Mouse (Mus musculus) liver, embryonic 14.5 days (tissue): ENCODE results near the gene 1700019N19Rik. TPM values are rescaled to one million over a fixed set of nuclear protein-coding genes. Genes with fewer than 3 reads are reported as not detected.

ENCODE experiments used
- ATAC-seq: fragments of 200-750 bp; cut with Nextera tagmentation; 2 replicates; pipeline ENCODE4 v1.8.0; 2017; ENCODE audit warnings: moderate number of reproducible peaks, mild to moderate bottlenecking, moderate library complexity; ENCODE audit not compliant: insufficient read depth
- DNase-seq, 3 experiments: peaks; one replicate each; pipeline ENCODE4 v3.0.0-alpha.2; 2012 to 2013; ENCODE audit warnings: low read depth in 3 of 3, low spot score in 3 of 3
- H3K27ac ChIP-seq: fragments of 300-500 bp; sonication (generic); 2 replicates; pipeline ENCODE4 v1.5.1; 2014; ENCODE audit warnings: moderate library complexity, mild to moderate bottlenecking, control low read depth, inconsistent platforms
- H3K27me3 ChIP-seq: fragments of 300-500 bp; sonication (generic); 2 replicates; pipeline ENCODE4 v1.6.1; 2014; ENCODE audit warnings: mild to moderate bottlenecking, low read length, moderate library complexity; ENCODE audit not compliant: control insufficient read depth, insufficient read depth
- H3K36me3 ChIP-seq: fragments of 300-500 bp; sonication (generic); replicated peaks from 2 replicates; pipeline ENCODE4 v1.6.1; 2014; ENCODE audit warnings: low read depth; ENCODE audit not compliant: control insufficient read depth, insufficient read depth
- H3K4me1 ChIP-seq, 2 experiments: fragments of 200-500 bp in 1 of 2; fragments of 300-500 bp in 1 of 2; sonication (generic) in 1 of 2; replicated peaks; 2 replicates each; pipeline ENCODE4 v1.6.1; 2012 to 2014; ENCODE audit warnings: antibody characterized with exemption in 1 of 2, inconsistent platforms in 1 of 2, low read length in 1 of 2; ENCODE audit not compliant: control insufficient read depth in 2 of 2, insufficient read depth in 2 of 2
- H3K4me2 ChIP-seq: fragments of 300-500 bp; sonication (generic); 2 replicates; pipeline ENCODE4 v1.6.1; 2014; ENCODE audit warnings: low read depth, mild to moderate bottlenecking, control low read depth, moderate library complexity
- H3K4me3 ChIP-seq, 2 experiments: fragments of 200-500 bp in 1 of 2; fragments of 300-500 bp in 1 of 2; sonication (generic) in 1 of 2; 2 replicates each; pipeline ENCODE4 v1.5.1; 2012 to 2014; ENCODE audit warnings: low read depth in 2 of 2, low read length in 2 of 2, mild to moderate bottlenecking in 2 of 2, control low read depth in 1 of 2, inconsistent platforms in 1 of 2, moderate library complexity in 1 of 2; ENCODE audit not compliant: insufficient read depth in 1 of 2
- H3K9ac ChIP-seq: fragments of 300-500 bp; sonication (generic); replicated peaks from 2 replicates; pipeline ENCODE4 v1.6.1; 2014; ENCODE audit warnings: mild to moderate bottlenecking, control low read depth, moderate library complexity
- H3K9me3 ChIP-seq: fragments of 300-500 bp; sonication (generic); 2 replicates; pipeline ENCODE4 v1.6.1; 2016; ENCODE audit warnings: low read length, mixed read lengths; ENCODE audit not compliant: control insufficient read depth
- CTCF ChIP-seq: IDR thresholded peaks from 2 replicates; pipeline ENCODE4 v1.5.1; 2016; ENCODE audit warnings: antibody characterized with exemption, low read depth, control low read depth
- EP300 ChIP-seq: IDR thresholded peaks from 2 replicates; pipeline ENCODE4 v1.6.1; 2016; ENCODE audit warnings: antibody characterized with exemption, low read depth
- WGBS: fragments of 180-500 bp; shearing (Covaris S2); extraction: QIAGEN DNeasy Blood & Tissue Kit; methylation state at CpG from one replicate; pipeline ENCODE4 v1.1.7; 2014; ENCODE audit not compliant: insufficient replicate concordance; 5-methylcytosine and 5-hydroxymethylcytosine counted together
- polyA plus RNA-seq, 2 experiments: library from polyadenylated mRNA; depleted of rRNA in 1 of 2; stranded (reverse) in 1 of 2; unstranded in 1 of 2; fragments of >200 nt; fragmentation: Nextera tagmentation in 1 of 2; extraction: Ambion mirVana in 1 of 2; gene quantifications; 2 replicates each; pipeline versions ENCODE4 v1.2.1 to v1.2.3; 2012 to 2014

Gene 1700019N19Rik
- polyA plus RNA-seq, 2 experiments, result not detected

DNA sequence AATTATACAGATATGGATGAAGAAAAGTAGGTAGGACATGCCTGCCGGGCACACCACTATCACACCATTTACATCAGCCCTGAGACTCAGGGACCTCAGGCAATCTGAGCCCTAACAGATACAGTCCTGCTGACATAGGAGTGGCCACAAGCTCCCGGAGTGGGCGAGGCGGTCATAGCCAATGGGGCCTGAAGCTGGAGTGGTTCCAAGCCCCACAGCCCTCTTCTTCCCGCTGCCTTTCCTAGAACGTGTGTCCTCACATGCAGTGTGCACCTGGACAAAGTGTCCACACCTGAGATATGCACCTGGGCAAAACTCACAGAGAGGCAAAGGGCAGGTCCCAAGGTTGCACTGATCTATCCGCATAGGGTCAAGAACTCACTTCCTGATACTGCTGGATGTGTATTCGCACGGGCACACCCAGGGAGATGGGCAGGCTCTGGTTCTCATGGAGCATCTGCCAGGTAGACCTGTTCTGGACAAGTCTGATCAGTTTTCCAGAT lies 46.7 kb downstream of the 1700019N19Rik start:
- H3K9ac ChIP-seq, result no peak overlapping the region
- no peak overlapping the region for H3K4me3 ChIP-seq
- no peak for TF ChIP-seq CTCF
- no peaks in the 10 kb centered on the region for H3K27me3 ChIP-seq
- no peaks in the 10 kb centered on the region for H3K4me1 ChIP-seq
- H3K4me2 ChIP-seq, result no peak overlapping the region
- ATAC-seq, result no peak
- 62% methylated on average over 9 of the region's 9 CpGs for WGBS
- no peaks in the 10 kb centered on the region for H3K36me3 ChIP-seq
- H3K9me3 ChIP-seq, result no peaks in the 10 kb centered on the region
- no peak for DNase-seq
- no peak overlapping the region for H3K27ac ChIP-seq

DNA sequence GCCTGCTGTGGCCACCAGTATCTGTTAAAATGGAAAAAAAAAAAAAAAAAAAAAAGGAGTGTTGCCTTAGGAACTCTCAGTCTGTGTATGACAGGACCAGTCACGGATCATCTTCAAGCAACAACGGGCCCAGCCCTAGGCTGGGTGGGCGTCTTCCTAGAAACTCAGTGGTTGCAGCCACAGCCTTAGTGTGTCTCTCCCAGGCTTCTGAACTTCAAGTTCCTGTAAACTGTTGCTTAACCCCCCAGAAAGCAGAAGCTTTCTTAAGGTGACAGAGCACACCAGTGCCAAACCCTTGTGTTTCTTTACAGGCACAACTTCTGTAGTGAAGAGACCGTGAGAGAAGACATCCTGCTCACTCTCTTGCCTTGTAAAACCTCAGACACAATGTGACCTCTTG lies 50.5 kb downstream of the 1700019N19Rik start:
- Histone ChIP-seq H3K36me3 (no peaks in the 10 kb centered on the region), H3K4me1 (no peaks in the 10 kb centered on the region), H3K9ac (no peak overlapping the region), H3K4me2 (no peak overlapping the region), H3K9me3 (no peaks in the 10 kb centered on the region), H3K4me3 (no peak overlapping the region), H3K27ac (no peak overlapping the region), H3K27me3 (no peaks in the 10 kb centered on the region)
- no peak for DNase-seq
- ATAC-seq, result no peak
- WGBS, result 15% methylated on average over 4 of the region's 4 CpGs
- TF ChIP-seq EP300 (no peak), CTCF (no peak)

DNA sequence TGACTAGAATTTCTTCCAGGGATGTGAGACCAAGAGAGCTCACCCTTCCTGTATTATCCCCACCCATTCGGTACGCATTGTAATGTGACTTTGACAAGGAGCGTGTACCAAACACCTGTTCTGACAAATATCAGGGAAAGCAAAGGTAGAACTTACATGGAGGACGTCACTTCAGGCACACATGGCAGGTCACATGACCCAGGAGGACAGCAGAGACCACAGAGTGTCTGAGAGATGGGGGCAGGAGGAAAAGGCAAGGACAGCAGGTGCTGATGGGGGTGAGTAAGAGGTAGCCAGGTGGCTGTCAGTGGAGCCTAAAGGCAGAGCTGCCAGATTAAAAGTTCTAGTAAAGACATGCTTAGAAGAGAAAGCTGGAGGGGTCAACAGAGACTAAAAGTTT lies 51.5 kb downstream of the 1700019N19Rik start:
- Histone ChIP-seq H3K4me2 (no peak overlapping the region), H3K36me3 (no peaks in the 10 kb centered on the region), H3K9me3 (no peaks in the 10 kb centered on the region), H3K4me3 (no peak overlapping the region), H3K9ac (no peak overlapping the region), H3K27ac (no peak overlapping the region), H3K4me1 (no peaks in the 10 kb centered on the region), H3K27me3 (no peaks in the 10 kb centered on the region)
- ATAC-seq, result no peak
- TF ChIP-seq CTCF, result no peak
- no peak for TF ChIP-seq EP300
- DNase-seq, result no peak
- WGBS, result 61% methylated on average over 4 of the region's 4 CpGs

DNA sequence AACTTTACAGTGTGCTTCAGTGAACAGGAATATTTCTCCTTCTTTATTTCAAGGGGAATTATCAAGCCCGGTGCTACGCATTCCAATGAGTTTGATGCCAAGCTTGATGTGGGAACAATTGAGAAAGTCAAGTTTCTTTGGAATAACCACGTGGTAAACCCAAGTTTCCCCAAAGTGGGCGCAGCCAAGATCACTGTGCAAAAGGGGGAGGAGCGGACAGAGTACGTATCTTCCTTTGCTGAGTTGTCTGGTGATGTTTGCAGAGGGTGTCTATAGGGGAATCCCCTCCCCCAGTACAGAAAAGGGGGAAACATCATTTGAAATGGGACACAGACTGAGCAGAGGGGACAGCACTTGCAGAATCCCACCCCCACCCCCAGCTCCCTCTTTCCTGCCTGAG lies 53.2 kb downstream of the 1700019N19Rik start:
- Histone ChIP-seq H3K9me3 (no peaks in the 10 kb centered on the region), H3K4me3 (no peak overlapping the region), H3K27me3 (no peaks in the 10 kb centered on the region), H3K27ac (no peak overlapping the region), H3K4me2 (no peak overlapping the region), H3K9ac (no peak overlapping the region), H3K36me3 (no peaks in the 10 kb centered on the region), H3K4me1 (no peaks in the 10 kb centered on the region)
- no peak for TF ChIP-seq CTCF
- TF ChIP-seq EP300, result no peak
- ATAC-seq, result no peak
- DNase-seq, result no peak
- WGBS, result 68% methylated on average over 6 of the region's 6 CpGs

DNA sequence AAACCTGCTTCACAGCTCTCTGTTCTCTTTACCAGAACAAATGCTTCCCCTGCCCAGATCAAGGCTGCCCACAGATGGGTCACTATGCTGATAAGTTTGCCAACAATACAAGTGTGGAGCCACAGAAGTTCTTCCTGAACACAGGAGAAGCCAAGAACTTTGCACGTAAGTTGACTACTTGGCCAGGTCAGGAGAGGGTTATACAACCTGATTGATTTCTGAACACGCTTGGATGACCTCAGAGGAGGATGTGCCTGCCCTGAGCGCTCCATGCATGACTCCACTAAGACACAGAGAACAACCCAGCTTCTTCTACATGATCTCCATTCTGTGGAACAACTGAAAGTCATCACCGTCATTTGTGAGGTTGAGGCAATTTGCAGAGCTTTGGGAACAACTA lies 56.1 kb downstream of the 1700019N19Rik start:
- Histone ChIP-seq H3K4me2 (no peak overlapping the region), H3K36me3 (no peaks in the 10 kb centered on the region), H3K9ac (no peak overlapping the region), H3K4me1 (no peaks in the 10 kb centered on the region), H3K27ac (no peak overlapping the region), H3K27me3 (no peaks in the 10 kb centered on the region), H3K4me3 (no peak overlapping the region), H3K9me3 (no peaks in the 10 kb centered on the region)
- no peak for DNase-seq
- ATAC-seq, result no peak
- 67% methylated on average over 4 of the region's 4 CpGs for WGBS
- TF ChIP-seq CTCF (no peak), EP300 (no peak)

Other genes starting within 250 kb of the 1700019N19Rik start
- not detected in 2 replicates for gene Pnlip, start 142.0 kb downstream of the 1700019N19Rik start, polyA plus RNA-seq (2012; rRNA removed)
- not detected in 2 replicates for gene Pnlip, start 142.0 kb downstream of the 1700019N19Rik start, polyA plus RNA-seq (2014; fragmentation: Nextera tagmentation; extraction: Ambion mirVana)
- gene Pnliprp1, start 65.6 kb downstream of the 1700019N19Rik start, polyA plus RNA-seq (2012; rRNA removed), result 23.0 and 29.2 TPM in 2 replicates
- gene Pnliprp1, start 65.6 kb downstream of the 1700019N19Rik start, polyA plus RNA-seq (2014; fragmentation: Nextera tagmentation; extraction: Ambion mirVana), result 32.2 and 41.4 TPM in 2 replicates
- 2.0 and 2.2 TPM in 2 replicates for gene Pnliprp2, start 34.7 kb downstream of the 1700019N19Rik start, polyA plus RNA-seq (2012; rRNA removed)
- 4.4 TPM in 2 replicates for gene Pnliprp2, start 34.7 kb downstream of the 1700019N19Rik start, polyA plus RNA-seq (2014; fragmentation: Nextera tagmentation; extraction: Ambion mirVana)
- gene Eno4, start 149.0 kb upstream of the 1700019N19Rik start, polyA plus RNA-seq (2012; rRNA removed), result 0.02 and 0.03 TPM in 2 replicates
- gene Eno4, start 149.0 kb upstream of the 1700019N19Rik start, polyA plus RNA-seq (2014; fragmentation: Nextera tagmentation; extraction: Ambion mirVana), result not detected in 2 replicates
- 0.25 and 0.32 TPM in 2 replicates for gene Hspa12a, start 149.2 kb upstream of the 1700019N19Rik start, polyA plus RNA-seq (2012; rRNA removed)
- gene Hspa12a, start 149.2 kb upstream of the 1700019N19Rik start, polyA plus RNA-seq (2014; fragmentation: Nextera tagmentation; extraction: Ambion mirVana), result 0.19 and 0.37 TPM in 2 replicates